Mouse (Mus musculus) kidney, postnatal 36 days (tissue): ENCODE measurements around the gene Abca17.

Experiments used
- DNase-seq, 2 experiments: peaks; one replicate each; pipeline ENCODE4 v3.0.0; 2021 to 2022; ENCODE audit warnings: mixed read lengths in 2 of 2

Gene Abca17

DNA sequence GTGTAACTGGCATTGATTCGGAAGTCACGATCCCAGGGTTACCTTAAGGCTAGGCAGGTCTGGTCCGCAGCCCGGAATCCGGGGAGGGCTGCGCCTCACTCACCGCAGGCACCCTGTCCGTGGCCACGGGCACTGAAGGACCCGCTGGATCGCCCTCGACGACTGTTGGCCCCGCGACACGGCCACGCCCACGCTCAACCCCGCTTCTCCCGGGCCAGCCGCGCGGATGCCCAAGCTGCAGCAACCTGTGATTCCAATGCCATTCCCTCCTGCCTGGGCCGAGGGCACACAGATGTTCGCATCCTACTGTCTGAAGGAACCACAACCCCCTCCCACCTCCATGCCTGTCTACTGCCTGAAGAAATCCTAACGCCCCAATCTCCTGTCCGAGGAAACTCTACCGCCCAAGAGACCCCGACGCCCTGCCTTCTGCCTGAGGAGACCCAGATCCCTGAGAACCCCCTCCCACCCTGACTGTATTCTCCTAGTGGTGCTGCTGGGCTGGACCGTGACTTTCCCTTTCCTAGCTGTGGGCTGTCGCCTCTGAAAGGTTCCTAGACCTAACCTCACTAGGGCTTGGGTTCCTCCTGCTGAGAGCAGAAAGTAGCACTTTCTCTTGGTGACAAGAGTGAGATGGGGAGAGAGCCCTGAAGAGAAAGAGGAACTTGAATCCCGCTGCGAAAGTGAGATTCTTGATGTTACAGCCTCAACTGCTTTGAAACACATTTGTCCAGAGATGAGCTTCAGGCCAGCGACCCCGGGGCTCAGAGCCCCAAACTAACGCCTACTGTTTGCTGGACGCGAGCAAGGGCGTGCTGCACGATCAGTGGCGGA lies at the start of gene Abca17:
Gene Abca17 (minus strand): TSS at position 143 of the 834 bp plus-strand sequence.
- peak in 1 of 2 experiments; percentile 73 for DNase-seq

GRCm38 (mm10) chr17:24394456-24394855 lies 43.6 kb upstream of the Abca17 start:
- DNase-seq: peak in 1 of 2 experiments; percentile 25

DNA sequence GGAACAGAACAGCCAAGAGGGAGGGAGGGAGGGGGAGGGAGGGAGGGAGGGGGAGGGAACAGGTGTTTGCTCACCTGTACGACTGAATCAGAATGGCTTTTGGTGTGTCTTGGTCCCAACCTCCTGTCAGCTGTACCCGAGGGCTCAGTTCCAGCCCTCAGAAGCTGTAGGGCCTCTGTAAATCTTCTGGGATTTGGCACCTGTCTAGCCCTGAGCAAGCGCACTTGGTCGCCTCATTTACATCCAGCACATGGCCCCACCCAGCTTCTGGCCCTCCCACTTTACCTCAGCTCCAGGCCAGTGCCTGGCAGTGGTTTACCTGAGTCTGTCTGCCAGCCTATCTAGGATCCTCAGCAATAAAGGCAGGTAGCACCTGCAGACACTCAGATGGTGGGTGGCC lies 42.7 kb upstream of the Abca17 start:
- DNase-seq: peak in 1 of 2 experiments; percentile 7

DNA sequence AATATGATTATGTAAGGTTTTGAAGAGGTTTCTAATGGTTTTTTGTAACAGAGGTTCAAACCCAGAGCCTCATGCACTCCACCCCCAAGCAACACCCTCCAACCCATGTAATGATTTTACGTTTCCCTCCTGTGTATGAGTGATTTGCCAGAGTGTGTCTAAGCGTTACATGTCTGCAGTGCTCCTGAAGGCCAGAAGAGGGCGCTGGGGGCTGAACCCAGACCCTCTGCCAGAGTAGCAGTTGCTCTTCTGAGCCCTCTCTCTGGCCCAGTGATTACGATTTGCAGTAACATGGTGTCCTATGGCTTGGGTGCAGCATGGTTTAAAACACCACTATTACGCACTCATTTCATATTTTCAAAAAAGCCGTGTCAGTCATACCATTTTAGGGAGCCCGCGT lies 40.3 kb upstream of the Abca17 start:
- peak; percentile 9 to 57 for DNase-seq

DNA sequence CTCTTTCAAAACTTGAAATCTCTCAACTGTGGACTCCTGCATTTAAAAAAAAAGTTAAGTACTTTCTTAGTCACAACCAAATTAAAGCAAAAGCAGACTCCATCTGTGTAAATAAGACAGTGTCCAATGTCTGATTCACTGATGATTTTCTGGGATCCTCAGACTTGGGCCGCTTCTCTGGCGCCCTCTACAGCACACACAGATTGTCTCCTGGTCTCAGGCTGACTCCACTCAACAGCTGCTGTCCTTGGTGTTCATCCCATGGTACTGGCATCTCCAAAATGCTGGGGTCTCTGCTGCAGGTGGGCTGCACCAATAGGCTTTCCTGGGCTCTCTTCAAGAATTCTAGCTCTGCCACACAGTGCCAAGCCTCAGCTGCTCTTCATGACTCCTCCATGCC lies 39.0 kb upstream of the Abca17 start:
- peak; percentile 51 to 82 for DNase-seq

DNA sequence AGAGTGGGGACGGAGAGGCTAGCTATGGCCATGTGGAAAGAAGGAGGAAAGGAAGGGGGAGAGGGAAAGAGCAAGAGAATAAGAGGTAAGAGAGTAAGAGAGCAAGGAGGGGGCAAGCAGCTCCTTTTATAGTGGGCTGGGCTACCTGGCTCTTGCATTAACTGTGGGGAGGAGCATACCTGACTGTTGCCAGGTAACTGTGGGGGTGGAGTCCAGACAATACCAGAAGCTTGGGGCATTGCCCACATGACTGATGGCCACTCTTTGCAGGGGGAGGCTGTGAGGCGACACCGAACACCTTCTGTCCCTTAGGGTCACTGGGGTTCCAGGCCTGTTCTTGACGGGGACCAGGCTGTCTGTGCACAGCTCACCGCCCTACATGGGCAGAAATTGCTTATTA lies 37.8 kb upstream of the Abca17 start:
- no peak for DNase-seq

DNA sequence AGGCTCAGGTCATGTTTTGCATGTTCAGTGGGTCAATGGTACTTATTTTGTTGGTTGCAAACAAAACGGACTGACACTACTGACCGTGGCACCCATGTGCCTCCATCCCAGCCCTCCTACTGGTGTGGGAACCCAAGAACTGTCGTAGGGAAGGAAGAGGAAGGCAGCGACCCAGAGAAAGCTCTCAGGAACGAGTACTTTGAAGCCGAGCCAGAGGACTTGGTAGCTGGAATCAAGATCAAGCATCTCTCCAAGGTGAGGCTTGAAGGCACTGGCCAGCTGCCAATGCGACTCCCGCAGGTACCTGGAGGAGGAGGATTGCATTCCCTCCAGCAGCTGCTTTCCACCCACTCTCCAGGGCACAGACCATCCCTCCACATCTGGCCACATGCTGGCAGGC lies 32.9 kb upstream of the Abca17 start:
- no peak for DNase-seq

DNA sequence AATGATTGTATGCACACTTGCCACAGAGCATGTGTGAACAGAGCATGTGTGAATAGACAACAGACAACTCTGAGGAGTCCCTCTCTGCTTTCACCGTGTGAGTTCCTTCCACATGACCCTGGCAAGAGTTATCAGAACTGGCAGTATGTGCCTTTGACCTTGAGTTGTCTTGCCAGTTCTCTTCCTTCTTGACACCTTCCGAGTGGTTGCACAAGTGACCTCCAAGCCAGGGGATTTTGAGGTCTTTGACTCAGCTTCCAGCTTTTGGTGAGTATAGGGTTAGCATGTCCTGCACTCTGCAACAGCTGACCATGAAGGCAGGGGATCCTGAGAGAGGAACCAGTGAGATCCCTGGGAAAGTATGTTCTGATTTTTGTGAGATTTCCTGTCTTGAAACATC lies 27.6 kb upstream of the Abca17 start:
- DNase-seq: no peak

- no peak for DNase-seq
These were observed 25.0 kb upstream of the Abca17 start for GRCm38 (mm10) chr17:24375886-24376285.

DNA sequence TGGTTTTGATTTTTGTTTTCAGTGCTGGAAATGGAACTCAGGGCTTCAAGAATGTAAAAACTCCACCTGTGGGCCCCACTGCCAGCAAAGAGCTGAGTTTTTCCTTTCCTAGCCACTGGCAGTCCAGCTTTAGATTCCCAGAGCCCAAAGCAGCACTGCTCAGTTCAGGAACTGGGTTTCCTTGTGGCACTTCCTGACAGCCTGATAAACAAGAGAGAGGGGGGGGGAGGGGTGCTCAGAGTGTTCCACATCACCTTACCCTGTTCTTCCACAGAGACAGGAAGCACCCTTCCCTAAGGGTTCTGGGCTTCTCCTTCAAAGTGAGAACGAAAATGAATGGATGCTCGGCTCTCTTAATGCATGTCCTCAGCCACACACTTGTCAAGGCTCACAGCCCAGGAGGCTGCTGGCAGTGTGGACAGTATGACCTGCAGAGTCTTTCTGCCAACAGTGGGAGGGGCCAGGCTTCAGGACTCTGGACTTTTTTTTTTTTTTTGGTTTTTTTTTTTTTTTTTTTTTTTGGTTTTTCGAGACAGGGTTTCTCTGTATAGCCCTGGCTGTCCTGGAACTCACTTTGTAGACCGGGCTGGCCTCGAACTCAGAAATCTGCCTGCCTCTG lies 24.3 kb upstream of the Abca17 start:
- peak; percentile 64 to 75 for DNase-seq

- peak; percentile 56 to 70 for DNase-seq
These were observed 15.0 kb upstream of the Abca17 start for GRCm38 (mm10) chr17:24365863-24366262.

GRCm38 (mm10) chr17:24364461-24364860 lies 13.6 kb upstream of the Abca17 start:
- peak in 1 of 2 experiments; percentile 36 for DNase-seq

DNA sequence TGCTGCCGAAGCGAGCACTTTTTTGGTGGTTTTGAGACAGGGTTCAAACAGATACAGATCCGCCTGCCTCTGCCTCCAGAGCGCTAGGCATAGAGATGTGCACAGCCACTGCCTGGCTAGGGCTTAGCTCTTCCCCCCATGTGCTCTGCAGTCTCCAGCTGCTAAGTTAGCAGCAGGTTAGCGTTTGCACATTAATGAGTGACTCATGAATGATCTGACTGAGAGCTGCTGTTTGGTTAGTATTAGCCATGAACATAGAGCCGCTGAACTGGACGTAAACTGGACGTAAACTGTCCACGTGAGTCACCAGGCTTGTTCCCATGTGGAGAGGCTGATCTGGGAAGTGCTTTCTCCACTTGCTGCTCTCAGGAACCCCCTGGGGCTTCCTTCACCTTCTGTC lies 11.7 kb upstream of the Abca17 start:
- peak; percentile 58 to 78 for DNase-seq

DNA sequence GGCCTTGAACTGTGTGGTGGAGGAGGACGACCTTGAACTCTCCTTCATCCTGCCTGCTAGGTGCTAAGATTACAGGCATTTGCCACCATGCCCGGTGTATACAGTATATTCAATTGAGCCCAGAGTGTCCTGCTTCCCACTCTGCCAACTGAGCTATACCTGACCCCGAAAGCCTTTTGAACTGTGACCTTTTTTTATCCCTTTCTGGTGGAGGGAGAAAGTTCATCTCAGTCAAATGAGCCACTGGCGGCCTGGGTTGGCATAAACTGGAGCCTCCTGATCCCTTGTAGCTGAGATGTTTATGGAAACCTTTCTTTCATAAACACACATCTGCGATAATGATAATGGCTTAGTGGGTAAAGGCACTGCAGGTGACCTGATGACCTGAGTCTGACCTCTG lies 10.4 kb upstream of the Abca17 start:
- DNase-seq: no peak

- peak; percentile 77 to 82 for DNase-seq
These were observed 10.0 kb upstream of the Abca17 start for GRCm38 (mm10) chr17:24360841-24361240.

DNA sequence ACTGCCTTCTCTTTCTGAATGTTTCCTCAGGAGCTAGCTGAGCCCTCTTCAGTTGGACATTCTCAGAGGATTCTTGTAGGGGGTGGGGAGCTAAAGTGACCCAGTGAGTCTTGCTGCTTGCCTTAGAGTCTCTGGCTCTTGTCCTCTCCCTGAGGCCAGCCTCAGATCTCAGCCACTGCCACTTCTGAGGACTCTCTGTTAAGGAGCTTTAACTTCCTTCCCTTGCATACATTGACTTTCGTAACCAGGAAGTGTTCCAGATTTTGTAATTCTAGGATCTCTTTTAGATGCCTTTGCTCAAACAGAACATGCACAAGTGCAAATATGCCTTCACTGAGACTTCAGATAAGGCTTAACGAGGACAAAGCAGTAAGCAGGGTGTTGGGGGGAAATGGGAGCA lies 9.0 kb upstream of the Abca17 start:
- no peak for DNase-seq

DNA sequence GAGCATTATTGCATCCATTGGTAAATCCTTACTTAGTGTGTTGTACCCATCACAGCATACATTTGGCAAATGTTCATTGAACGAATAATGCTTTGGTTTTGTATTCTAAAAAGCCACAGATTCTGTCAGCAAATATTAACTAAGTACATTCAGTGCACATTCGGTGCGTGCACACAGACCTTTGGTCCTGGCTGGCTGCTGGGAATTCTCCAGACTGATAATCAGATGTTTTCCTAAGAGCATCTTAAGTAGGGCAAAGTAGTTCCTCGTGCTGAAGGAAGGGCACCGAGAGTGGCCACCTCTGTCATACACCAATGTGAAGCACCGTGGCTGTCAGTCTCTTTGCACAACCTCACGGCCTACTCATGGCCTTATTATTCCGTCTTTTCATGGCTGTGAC lies 8.1 kb upstream of the Abca17 start:
- DNase-seq: peak; percentile 66 to 79

DNA sequence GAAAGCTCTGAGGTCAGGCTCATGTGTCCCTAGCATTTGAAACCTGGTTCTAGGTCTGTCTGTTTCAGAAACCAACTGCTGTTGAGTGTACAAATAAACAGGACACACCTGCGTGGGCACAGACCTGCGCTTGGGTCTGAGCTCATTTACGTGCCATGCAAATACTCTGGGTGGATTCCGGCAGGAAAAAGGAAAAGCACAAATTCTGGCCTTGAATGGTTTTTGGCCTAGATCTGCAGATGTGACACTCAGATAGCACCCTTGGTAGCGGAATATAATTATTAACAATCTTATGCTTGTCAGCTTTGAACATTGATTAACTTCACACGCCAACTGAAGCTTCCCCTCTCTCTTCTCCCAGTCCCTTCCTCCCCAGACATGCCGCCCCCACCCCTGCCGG lies 4.4 kb upstream of the Abca17 start:
- DNase-seq: peak; percentile 49 to 58

DNA sequence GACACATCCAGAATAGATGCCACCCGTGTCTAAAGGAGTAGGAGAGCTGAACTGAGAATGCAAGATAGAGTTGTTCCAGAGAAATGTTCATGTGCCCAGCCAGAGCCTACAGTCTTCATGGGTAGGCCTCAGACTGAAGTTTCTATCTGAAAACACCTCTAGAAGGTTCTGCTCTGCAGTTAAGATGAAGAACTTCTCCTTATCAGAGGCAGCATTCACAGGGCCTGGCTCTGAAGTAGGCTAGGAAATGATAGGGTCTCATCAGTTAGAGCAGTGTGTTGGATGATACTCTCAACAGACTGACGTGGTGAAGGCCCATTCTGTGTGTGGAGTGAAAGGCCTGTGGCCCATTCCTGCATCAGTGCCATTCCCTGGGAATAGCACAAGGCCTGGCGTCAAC lies 3.1 kb upstream of the Abca17 start:
- no peak for DNase-seq

DNA sequence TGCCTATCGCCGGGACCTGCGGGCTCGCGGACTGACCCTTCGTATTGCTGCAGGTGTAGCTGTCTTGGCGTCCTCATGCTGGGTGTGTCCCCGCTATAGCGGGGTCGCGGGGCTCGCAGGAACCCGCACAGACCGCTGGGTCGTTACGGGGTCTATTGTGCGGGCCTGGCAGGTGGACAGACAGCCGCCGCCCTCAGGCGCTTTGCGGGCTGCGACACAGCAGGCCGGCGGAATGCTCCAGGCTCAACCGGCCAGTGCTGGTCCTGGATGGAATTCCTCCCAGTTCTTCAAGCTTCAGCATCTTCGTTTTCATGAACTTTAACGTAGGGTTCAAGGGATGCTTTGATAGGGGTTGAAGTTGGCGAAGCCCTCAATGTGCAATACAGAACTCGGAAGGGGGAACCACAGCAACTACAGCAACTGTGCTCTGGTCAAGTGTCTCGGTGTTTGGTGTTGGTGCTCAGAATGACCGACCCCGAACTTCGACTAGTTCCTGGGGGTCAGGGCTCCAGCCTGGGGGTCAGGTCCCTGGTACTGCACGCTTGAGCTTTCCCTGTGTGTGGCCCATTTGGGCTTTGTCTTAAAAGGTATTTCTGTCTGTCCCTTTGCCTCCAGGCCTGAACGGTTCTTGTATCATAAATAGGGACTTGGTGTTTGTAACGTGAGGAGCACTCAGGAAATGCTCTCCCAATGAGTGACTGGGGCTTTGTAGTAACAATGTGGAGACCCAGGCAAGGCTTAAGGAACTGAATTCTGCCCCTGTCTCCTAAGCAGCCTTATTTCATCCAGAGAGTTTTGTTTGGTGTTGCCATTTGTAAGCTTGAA lies 1.7 kb upstream of the Abca17 start:
- DNase-seq: peak; percentile 64 to 70

- DNase-seq: peak; percentile 96 to 98
These were observed 991 bp upstream of the Abca17 start, which contains the start of gene Abca3 for GRCm38 (mm10) chr17:24351760-24352357. Gene Abca3, plus strand, starts transcription at chr17:24351950.

DNA sequence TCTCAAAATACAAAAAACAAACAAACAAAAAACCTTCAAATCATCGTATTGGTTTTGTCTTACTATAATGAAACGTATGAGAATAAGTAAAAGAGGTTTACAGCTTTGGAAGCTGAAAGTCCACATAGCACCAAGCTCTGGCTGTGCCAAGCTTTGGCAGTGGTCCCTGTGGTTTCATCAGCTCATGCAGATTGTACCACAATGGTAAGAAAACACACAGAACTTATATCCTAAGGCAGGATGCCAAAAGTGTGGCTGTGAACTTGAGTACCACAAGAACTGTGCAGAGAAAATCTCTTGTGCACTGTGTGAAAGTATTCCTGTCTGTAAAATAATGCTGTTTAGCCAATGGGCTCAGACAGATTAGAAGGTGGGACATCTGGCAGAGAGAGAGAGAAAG lies 1.7 kb downstream of the Abca17 start:
- no peak for DNase-seq

DNA sequence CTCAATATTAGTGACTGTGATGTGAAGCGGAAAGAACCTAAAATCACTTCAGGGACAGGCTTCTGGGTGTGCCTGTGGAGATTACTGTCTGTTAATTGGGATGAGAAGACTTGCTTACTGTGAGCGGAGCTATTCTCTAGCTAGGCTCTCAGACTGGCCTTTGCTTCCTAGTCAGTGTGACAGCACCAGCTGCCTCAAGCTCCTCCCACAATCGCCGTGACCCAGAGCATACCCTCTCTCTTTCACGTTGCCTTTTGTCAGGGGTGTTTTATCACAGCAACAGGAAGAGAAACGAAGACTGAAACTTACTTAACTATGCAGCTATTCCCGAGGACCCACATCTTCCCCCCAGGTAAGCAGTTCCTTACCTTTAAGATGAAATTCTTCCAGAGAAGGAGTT lies 4.0 kb downstream of the Abca17 start:
- no peak for DNase-seq
